Mouse (Mus musculus): Measurements from ENCODE around the gene Lman1l. TPM values are rescaled to one million over a fixed set of nuclear protein-coding genes. Genes with fewer than 3 reads are reported as not detected.

Gene Lman1l
- polyA plus RNA-seq, 1 experiment from 2014 or later, result not detected

- Histone ChIP-seq H3K4me3 (peak overlapping the region; percentile 69), H3K36me3 (replicated peaks) (0 out of 2 replicates have a peak, but pooled peaks cover 3% of the 10 kb centered on the region), H3K27me3 (replicated peaks; ENCODE audit: low read depth, poor library complexity, severe bottlenecking) (no peaks in the 10 kb centered on the region), H3K4me1 (peaks cover 27% of the 10 kb centered on the region), H3K9me3 (no peaks in the 10 kb centered on the region), H3K27ac (replicated peaks) (peak overlapping the region; percentile 81)
- no peak for DNase-seq (ENCODE audit: low spot score)
- WGBS, result 27% methylated on average over 7 of the region's 7 CpGs
These were observed 60.3 kb downstream of the Lman1l start for GRCm38 (mm10) chr9:57560263-57560662.

- peaks cover 26% of the 10 kb centered on the region for H3K4me1 ChIP-seq
- DNase-seq (ENCODE audit: low spot score), result no peak
- no peak overlapping the region for H3K4me3 ChIP-seq
- WGBS, result 71% methylated on average over 2 of the region's 2 CpGs
- H3K9me3 ChIP-seq, result no peaks in the 10 kb centered on the region
- H3K27me3 ChIP-seq (replicated peaks; ENCODE audit: low read depth, poor library complexity, severe bottlenecking), result no peaks in the 10 kb centered on the region
- H3K27ac ChIP-seq (replicated peaks), result no peak overlapping the region
- 0 out of 2 replicates have a peak, but pooled peaks cover 3% of the 10 kb centered on the region for H3K36me3 ChIP-seq (replicated peaks)
These were observed 61.0 kb downstream of the Lman1l start for GRCm38 (mm10) chr9:57559568-57559967.

- Histone ChIP-seq H3K27ac (replicated peaks) (no peak overlapping the region), H3K9me3 (no peaks in the 10 kb centered on the region), H3K4me1 (peaks cover 33% of the 10 kb centered on the region), H3K27me3 (replicated peaks; ENCODE audit: low read depth, poor library complexity, severe bottlenecking) (no peaks in the 10 kb centered on the region), H3K4me3 (no peak overlapping the region), H3K36me3 (replicated peaks) (0 out of 2 replicates have a peak, but pooled peaks cover 3% of the 10 kb centered on the region)
- no peak for DNase-seq (ENCODE audit: low spot score)
- WGBS, result 84% methylated on average over 4 of the region's 4 CpGs
These were observed 61.9 kb downstream of the Lman1l start for GRCm38 (mm10) chr9:57558625-57559024.

GRCm38 (mm10) chr9:57557215-57557614 lies 63.4 kb downstream of the Lman1l start:
- WGBS, result 82% methylated on average over 3 of the region's 3 CpGs

More at GRCm38 (mm10) chr9:57557215-57557614, 63.4 kb downstream of the Lman1l start:
- Histone ChIP-seq H3K9me3 (no peaks in the 10 kb centered on the region), H3K4me1 (peaks cover 27% of the 10 kb centered on the region), H3K36me3 (replicated peaks) (no peaks in the 10 kb centered on the region), H3K27me3 (replicated peaks; ENCODE audit: low read depth, poor library complexity, severe bottlenecking) (no peaks in the 10 kb centered on the region), H3K27ac (replicated peaks) (no peak overlapping the region), H3K4me3 (no peak overlapping the region)
- no peak for DNase-seq (ENCODE audit: low spot score)

Other genes with a start within 250 kb of the Lman1l start
- 20.8 and 25.4 TPM in 2 replicates for gene Ppcdc, start 180.7 kb downstream of the Lman1l start, polyA plus RNA-seq (2016; fragmentation: Nextera tagmentation; extraction: Ambion mirVana)
- 9.3 and 9.6 TPM in 2 replicates for gene Scamp5, start 152.7 kb downstream of the Lman1l start, polyA plus RNA-seq (2016; fragmentation: Nextera tagmentation; extraction: Ambion mirVana)
- 1.6 and 1.7 TPM in 2 replicates for gene Rpp25, start 116.7 kb downstream of the Lman1l start, polyA plus RNA-seq (2016; fragmentation: Nextera tagmentation; extraction: Ambion mirVana)
- gene Cox5a, start 99.5 kb downstream of the Lman1l start, polyA plus RNA-seq (2016; fragmentation: Nextera tagmentation; extraction: Ambion mirVana), result 664 and 702 TPM in 2 replicates
- 17.1 and 17.7 TPM in 2 replicates for gene Fam219b, start 83.2 kb downstream of the Lman1l start, polyA plus RNA-seq (2016; fragmentation: Nextera tagmentation; extraction: Ambion mirVana)
- 58.7 and 61.7 TPM in 2 replicates for gene Mpi, start 68.0 kb downstream of the Lman1l start, polyA plus RNA-seq (2016; fragmentation: Nextera tagmentation; extraction: Ambion mirVana)
- 44.1 and 45.3 TPM in 2 replicates for gene Scamp2, start 59.8 kb downstream of the Lman1l start, polyA plus RNA-seq (2016; fragmentation: Nextera tagmentation; extraction: Ambion mirVana)
- 13.3 and 16.4 TPM in 2 replicates for gene Ulk3, start 31.3 kb downstream of the Lman1l start, polyA plus RNA-seq (2016; fragmentation: Nextera tagmentation; extraction: Ambion mirVana)
- 1.6 and 1.8 TPM in 2 replicates for gene Cplx3, start 14.5 kb downstream of the Lman1l start, polyA plus RNA-seq (2016; fragmentation: Nextera tagmentation; extraction: Ambion mirVana)
- gene Csk, start 32.9 kb upstream of the Lman1l start, polyA plus RNA-seq (2016; fragmentation: Nextera tagmentation; extraction: Ambion mirVana), result 33.2 and 38.3 TPM in 2 replicates
- not detected in 2 replicates for gene Cyp1a2, start 62.9 kb upstream of the Lman1l start, polyA plus RNA-seq (2016; fragmentation: Nextera tagmentation; extraction: Ambion mirVana)
- 0.07 TPM in 1 of 2 replicates, not detected in the other for gene Cyp1a1, start 67.2 kb upstream of the Lman1l start, polyA plus RNA-seq (2016; fragmentation: Nextera tagmentation; extraction: Ambion mirVana)
- 45.5 and 46.7 TPM in 2 replicates for gene Edc3, start 87.8 kb upstream of the Lman1l start, polyA plus RNA-seq (2016; fragmentation: Nextera tagmentation; extraction: Ambion mirVana)
- 93.6 and 94.8 TPM in 2 replicates for gene Clk3, start 145.1 kb upstream of the Lman1l start, polyA plus RNA-seq (2016; fragmentation: Nextera tagmentation; extraction: Ambion mirVana)
- 51.0 and 64.3 TPM in 2 replicates for gene Arid3b, start 216.0 kb upstream of the Lman1l start, polyA plus RNA-seq (2016; fragmentation: Nextera tagmentation; extraction: Ambion mirVana)

Data from embryonic facial prominence, embryonic 10.5 days (tissue).